Mouse (Mus musculus) monocyte, adult 5-6 weeks (primary cell): ENCODE measurements around the gene Asic2. TPM values are rescaled to one million over a fixed set of nuclear protein-coding genes. Genes with fewer than 3 reads are reported as not detected.

Experiments used
- ATAC-seq: fragments of 153-309, 156-312 bp; replicated peaks from 2 replicates; pipeline ENCODE4 v1.8.0; 2017; ENCODE audit warnings: mild to moderate bottlenecking; ENCODE audit not compliant: low TSS enrichment, insufficient number of reproducible peaks, severe bottlenecking, poor library complexity, low FRiP score
- total RNA-seq: library from RNA; stranded (forward); fragments of 200-1000, 200-491, 200-594 nt; gene quantifications from 3 replicates; pipeline ENCODE4 v1.2.3, GENCODE M21; 2017

Asic2 gene
- total RNA-seq, 1 experiment from 2014 or later: not detected

- no peak for ATAC-seq
Measured at GRCm38 (mm10) chr11:81647828-81648227, 320.4 kb downstream of the Asic2 start.

DNA sequence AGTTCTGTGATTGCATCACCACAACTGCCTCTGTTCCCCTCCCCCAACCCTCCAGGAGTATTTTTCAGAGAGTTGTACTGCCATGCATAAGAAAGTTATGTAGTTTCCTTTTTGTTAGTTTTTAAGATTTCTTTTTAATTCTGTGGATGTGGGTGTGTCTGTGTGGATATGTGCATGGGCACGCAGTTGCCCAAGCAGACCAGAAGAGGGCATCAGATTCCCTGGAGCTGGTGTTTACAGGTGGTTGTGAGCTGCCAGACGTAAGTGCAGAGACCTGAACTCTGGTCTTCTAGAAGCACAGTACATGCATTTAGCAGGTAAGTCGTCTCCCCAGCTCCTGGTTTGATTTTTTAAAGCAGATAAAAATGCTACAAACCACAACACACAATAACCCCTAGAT lies 322.7 kb downstream of the Asic2 start:
- no peak for ATAC-seq

- no peak for ATAC-seq
Measured at GRCm38 (mm10) chr11:81636356-81636755, 331.9 kb downstream of the Asic2 start.

DNA sequence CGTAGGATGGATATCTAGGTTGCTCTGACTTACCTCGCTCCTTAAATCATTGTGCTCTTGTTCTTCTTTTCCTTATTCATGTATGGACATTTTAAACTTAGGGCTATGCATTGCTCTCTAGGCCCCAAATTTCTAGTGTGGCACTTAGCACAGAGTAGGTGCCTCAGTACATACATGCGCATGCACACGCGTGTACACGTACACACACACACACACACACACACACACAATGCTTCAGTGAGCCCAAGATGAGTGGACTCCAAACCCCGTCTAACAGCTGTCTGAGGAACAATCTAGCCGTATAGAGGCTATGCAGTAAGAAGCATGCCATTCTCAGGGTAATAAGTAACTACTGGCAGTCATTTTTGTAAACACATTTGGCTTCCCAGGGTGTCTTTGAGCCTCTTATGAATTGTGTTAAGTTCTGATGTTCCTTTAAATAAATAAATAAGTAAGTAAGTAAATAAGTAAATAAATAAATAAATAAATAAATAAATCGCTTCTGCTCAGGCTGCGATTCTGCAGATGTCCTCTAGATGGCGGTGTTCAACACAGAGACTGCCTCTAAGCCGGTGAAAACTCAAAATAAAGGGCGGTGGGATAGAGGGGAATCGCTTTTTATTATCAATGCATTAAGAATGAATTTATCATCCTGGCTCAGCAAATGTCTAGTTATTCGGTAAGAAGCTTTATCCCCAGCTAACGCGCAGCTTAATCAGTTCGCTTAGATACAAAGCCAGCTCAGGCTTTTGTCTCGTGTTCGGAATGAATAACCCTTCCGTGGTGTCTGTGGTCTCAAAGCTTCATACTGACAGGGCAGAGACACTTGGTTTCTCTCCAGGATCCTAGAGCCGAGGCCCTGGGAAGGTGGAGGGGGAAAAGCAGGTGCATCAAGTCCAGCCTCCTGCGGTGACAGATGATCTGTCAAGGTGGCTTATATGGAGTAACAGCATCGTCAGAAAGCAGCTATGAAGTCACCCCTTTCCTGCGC lies 333.6 kb downstream of the Asic2 start:
- no peak for ATAC-seq

GRCm38 (mm10) chr11:81625199-81625598 lies 343.1 kb downstream of the Asic2 start:
- ATAC-seq: no peak

DNA sequence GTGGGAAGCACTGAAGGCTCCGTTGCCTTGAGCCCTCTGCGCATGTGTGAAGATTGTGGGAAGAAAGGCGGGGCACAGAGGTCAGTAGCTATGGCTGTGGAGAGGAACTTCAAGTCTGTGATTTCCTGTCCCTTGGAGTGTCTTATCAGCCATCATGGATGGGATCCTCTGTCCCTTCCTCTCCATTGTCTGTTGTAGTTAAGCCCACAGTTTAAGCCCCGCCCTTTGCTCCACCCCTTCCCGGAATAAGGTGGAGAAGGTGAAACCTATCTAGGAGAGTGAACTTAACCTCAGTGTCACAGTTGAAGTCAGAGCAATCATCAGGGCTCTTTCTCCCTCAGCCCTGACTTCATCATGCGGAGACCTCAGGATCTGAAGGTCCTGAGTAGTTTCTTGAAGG lies 347.7 kb downstream of the Asic2 start:
- ATAC-seq: no peak

GRCm38 (mm10) chr11:81616437-81616836 lies 351.8 kb downstream of the Asic2 start:
- ATAC-seq: no peak

DNA sequence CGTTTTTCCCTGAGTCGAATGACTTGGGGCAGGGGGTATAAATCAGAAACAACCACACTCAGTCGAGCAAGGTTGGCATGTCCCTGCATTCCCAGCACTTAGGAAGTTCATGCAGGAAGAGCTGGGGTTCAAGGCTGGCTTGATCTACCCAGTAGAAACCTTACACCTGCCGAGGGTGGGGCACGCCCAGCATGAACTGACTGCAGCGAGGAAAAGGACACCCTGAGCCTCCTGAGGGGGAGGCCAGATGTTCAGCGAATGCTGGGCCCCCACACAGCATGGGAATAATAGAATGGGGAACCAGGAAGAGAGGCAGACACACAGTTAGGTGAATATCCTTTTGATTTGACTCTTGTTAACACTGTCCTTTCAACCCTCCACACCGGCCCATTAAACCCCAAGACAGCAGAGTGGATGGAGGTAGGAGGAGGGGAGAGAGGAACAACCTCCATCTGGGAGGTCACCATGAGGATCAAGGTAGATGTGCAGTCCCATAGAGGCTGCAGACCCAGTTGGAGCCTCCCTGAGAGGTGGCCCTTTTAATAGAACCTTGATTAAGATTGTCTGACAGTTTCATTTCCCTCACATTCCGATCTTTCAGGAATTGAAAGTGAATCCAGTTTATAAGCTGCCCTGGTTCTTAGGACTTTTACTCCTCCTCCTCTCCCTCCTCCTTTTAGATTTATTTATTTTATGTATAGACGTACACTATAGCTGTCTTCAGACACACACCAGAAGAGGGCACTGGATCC lies 354.2 kb downstream of the Asic2 start:
- no peak for ATAC-seq

GRCm38 (mm10) chr11:81612798-81613540 lies 355.3 kb downstream of the Asic2 start:
- 0 out of 2 replicates have a peak, but pooled peaks have one; percentile 47 for ATAC-seq

DNA sequence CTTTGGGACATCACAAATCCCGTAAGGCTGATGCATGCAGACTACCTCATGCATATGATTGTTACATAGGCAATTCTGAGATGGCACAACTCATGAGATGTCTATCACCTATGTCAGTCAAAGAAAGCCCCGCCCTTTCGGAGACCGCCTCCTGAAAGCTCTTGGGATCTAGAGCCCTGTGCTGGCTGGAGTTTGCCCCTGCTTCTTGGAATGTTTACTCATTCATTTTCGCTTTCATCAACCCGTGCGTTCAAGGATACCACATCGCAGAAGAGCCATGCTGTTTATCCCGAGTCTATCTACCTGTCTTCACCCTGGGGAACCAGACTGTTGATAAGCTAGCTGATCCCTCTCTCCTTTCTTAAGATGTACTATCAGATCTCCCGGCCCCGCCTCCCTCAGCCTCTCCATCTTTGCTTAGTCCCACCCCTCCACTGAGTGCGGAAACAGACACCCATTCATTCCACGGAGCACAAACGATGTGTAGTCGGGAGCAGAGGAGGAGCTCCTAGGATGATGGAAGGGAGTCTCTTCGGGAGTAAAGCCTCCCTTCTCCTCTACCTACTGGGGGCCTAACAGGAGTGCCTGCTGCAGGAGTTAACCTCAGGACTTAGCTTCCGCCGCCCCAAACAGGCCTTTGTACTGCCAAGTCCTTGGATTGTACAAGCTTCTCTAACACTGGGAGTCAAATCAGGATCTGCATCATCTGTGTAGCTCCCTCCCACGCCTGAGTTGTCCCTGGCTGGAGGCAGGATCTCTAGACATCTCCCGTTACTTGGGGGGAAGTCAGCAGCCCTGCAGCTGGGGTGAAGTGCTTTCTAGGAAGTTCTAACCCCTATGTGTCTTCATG lies 356.1 kb downstream of the Asic2 start:
- ATAC-seq: no peak

DNA sequence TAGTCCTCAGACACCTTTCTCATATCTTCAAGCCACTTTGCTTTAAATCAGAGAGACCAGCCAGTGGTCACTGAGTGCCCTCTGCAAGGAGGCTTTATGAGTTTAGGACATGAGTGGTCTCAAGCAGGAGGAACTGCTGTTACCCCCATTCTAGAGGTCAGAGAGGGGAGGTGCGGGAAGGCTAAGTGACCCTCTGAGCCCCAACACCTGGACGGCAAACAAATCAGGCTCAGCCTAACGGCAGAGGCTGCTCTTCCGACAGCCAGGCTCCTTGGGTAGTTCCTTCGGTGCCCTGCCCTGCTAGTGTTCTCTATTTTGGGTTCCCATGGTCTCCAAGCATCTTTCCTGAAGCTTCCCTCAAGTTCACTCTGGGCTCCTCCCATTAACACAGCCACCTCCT lies 357.8 kb downstream of the Asic2 start:
- ATAC-seq: no peak

DNA sequence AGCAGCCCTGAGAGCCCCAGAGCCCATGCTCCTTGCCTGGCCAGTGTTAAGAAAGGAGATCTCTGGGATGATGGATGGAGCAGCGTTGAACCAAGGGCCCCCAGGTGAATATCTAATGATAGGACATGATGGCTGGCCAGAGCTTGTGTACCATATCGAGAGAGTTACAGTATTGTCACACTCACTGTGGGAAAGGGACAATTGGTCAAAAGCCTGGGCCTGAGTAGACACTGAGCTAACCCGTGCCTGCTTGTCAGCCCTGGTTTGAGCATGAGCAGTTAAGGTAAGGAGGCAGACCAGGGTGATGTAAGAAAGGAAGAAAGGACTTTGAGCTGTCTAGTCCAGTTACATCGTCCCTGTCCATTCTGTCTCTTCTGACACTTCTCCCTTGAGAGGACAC lies 365.3 kb downstream of the Asic2 start:
- ATAC-seq: no peak

GRCm38 (mm10) chr11:81601736-81602135 lies 366.5 kb downstream of the Asic2 start:
- no peak for ATAC-seq

GRCm38 (mm10) chr11:81597601-81598000 lies 370.7 kb downstream of the Asic2 start:
- no peak for ATAC-seq

- ATAC-seq: no peak
Measured at GRCm38 (mm10) chr11:81595235-81595634, 373.0 kb downstream of the Asic2 start.

DNA sequence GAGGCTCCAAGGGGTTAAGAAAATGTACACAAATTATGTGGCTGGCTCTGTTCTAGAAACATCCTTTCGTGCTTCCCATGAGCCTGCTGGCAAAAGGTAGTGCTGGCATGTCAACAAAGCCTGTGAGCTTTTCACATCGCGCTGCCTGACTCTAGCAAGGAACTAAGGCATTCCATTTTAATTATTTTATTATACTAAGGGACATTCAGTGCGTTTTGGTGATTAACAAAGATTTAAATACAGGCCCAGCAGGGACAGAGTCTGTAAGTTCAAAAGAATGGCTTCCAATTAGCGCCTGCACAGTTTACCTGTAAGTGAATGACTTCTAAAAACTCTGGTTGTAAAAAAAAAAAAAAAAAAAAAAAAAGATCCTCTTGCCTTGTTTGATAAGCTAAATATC lies 375.5 kb downstream of the Asic2 start:
- ATAC-seq: no peak

GRCm38 (mm10) chr11:81590911-81591310 lies 377.3 kb downstream of the Asic2 start:
- ATAC-seq: no peak

GRCm38 (mm10) chr11:81588630-81589029 lies 379.6 kb downstream of the Asic2 start:
- no peak for ATAC-seq
